Mouse (Mus musculus) liver (tissue): Measurements from ENCODE around the gene Cmbl.

Experiments used
- DNase-seq: peaks from one replicate; pipeline ENCODE4 v3.0.0-alpha.2; 2020; ENCODE audit warnings: mixed read lengths

Cmbl gene

GRCm38 (mm10) chr15:31627277-31628154 is 62.3 kb downstream of the Cmbl start:
- peak; percentile 10 for DNase-seq

DNA sequence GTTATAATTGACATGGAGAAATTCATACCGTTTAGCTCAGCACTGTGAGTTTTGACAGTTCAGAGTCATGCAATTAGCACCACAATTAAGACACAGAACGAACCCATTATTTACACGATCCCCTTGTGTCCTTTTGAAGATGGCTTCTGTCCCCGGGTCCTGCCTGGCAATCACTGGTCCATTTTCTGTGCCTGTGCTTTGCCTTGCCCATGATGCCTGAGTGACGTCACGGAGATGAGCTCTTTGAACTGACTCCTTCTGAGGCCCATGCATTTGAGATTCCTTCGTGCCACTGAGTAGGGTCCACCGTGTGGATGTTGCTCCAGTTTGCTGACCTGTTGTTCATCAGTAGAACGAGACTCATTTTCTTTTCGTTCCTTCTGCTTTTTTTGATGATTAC is 63.0 kb downstream of the Cmbl start:
- no peak for DNase-seq

- no peak for DNase-seq
Observed at GRCm38 (mm10) chr15:31629556-31629955, 64.4 kb downstream of the Cmbl start.

DNA sequence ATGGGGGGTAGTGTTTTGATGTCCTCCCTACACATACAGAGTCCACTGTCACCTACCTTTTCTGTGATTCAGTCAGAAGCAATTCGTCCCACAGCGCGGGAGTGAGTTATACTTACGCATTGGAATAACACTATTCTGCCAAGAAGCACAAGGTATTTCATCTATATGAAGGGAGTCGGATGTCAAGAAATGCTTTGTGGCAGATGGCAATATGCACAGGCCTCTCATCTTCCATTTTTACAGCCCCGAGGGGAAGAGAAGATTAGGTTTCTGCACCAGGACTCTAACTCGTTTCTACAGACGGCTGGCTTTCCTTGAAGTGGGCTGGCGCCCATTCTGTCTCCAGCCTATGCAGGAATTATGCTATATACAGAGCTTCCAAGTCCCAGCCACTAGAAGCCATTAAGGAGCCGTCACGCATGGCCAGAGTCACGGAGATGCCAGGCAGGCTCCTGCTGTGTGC is 66.2 kb downstream of the Cmbl start:
- DNase-seq: no peak

DNA sequence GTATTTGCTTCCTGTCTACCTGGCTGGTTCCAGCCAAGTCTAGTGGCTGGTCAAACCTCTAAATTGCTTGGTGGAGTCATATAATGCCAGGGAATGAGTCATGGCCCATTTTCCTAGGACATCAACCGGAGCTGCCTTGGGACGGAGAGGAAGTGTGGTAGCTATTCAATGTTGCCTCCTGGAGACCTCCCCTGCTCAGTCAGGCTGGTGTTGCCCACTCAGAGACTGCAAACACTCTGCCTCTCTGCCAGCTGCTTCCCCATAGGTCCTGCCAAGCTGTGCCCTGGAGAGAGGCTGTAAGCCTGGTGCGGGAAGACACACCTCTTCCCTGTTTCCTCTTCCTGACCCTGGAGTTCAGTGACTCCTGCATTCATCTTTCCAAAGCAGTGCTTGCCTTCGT is 67.3 kb downstream of the Cmbl start:
- DNase-seq: no peak

- DNase-seq: no peak
Observed at GRCm38 (mm10) chr15:31634582-31634981, 69.4 kb downstream of the Cmbl start.

GRCm38 (mm10) chr15:31636091-31636595 is 71.0 kb downstream of the Cmbl start:
- no peak for DNase-seq
